Mouse (Mus musculus): Measurements from ENCODE around the gene Casp8ap2.

- TF ChIP-seq POLR2A (IDR thresholded peaks at IDR 0.05; ENCODE audit: low read depth, low read length) (no peak), CTCF (IDR thresholded peaks at IDR 0.05; ENCODE audit: extremely low read depth, insufficient read depth, insufficient read length, insufficient replicate concordance) (no peak)
These were observed 62.2 kb downstream of the Casp8ap2 start for GRCm38 (mm10) chr4:32677471-32677870.

Data from spleen, adult 2 months (tissue).